Mouse (Mus musculus): ENCODE measurements around the gene 1700088E04Rik. TPM values are rescaled to one million over a fixed set of nuclear protein-coding genes. Genes with fewer than 3 reads are reported as not detected.

The 1700088E04Rik gene
- 5.4 TPM for polyA plus RNA-seq (2015; fragmentation: Illumina TruSeq; extraction: RNeasy Lipid Tissue Mini Kit (QIAGEN cat#74804); ENCODE audit: insufficient read depth, low read depth, low replicate concordance)

DNA sequence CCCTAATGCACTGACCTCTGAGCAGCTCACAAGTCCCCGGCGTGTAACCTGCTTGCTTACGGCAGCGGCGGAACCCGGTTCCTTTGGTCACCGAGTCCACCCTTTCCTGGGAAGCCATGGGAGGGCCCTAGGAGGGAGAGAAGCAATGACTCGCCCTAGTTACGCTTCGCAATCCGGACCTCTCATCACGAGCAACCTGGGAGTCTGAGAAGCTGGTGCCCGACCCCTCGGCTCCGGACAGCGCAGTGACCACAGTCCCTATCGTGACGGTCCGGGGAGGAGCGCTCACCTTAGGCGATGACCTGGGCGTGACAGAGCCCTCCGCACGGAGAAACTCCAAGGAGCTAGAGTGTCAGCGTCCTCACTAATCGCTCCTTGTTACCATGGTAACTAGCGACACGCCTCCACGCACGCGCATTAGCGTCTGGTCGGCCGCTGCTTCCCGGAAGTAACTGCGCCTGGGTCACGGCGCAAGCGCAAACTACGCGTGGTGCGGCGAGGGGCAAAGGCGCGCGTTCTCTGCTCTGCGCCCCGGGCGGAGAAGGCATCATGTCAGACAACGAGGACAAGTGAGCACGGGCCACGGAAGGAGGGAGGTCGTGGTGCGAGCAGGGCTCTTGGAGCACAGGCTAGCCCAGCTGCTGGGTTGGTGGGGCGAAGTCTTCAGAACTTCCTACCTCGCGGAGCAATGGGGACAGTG, at the start of gene 1700088E04Rik, which contains the start of gene Polr2f:
1700088E04Rik (minus strand) TSS at position 388 of the 700 bp plus-strand sequence.
Polr2f (plus strand) TSS at position 144 of the 700 bp plus-strand sequence.

GRCm38 (mm10) chr15:79165140-79165539, 24.1 kb upstream of the 1700088E04Rik start, which contains the start of gene Sox10:
Gene Sox10, minus strand, starts transcription at chr15:79165240.

DNA sequence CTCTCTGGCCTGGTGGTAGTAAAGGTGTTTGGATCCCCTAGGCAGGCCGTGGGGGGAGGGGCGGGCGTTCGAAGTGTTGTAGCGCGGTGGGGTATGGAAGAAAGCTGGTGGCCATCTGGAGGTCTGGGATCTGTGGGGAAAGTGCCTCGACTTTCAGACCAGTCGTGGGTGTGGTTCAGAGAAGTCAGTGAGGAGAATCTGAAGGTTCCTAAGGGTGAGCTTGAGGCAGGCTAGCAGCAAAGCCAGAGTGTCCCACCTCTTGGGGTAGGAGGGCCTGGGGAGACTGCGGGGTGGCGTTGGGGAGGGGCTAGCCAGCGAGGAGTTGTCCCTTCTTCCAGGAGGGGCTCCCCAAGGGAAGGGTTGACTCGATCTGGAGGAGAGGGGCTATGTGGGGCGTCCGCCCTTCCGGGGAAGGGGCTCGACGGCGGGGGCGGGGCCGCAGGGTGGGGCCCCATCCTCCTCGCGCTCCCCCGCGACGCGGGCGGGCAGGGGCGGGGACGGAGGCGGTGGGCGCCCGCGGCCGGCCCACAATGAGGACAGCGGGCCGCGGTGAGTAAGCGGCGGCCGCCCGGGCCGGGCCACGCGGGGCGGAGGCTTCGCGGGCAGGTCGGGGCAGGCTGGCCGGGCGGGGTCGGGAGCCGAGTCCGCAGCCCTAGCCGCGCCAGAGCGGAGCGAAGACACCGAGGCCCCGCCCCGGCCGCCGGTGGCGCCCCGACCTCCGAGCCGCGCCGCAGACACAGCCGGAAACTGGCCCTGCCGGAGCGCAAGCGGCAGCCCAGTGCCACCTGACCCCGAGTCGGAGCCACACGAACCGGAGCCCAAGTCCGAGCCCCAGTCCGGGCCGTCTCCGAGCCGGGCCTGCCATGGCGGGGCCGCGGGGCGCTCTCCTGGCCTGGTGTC, 32.4 kb downstream of the 1700088E04Rik start, which contains the start of gene Micall1:
Micall1 (plus strand) TSS at position 478 of the 900 bp plus-strand sequence.

Other genes with a start within 250 kb of the 1700088E04Rik start
- not detected for gene Gm49510, start 241.6 kb downstream of the 1700088E04Rik start, polyA plus RNA-seq (2015; fragmentation: Illumina TruSeq; extraction: RNeasy Lipid Tissue Mini Kit (QIAGEN cat#74804); ENCODE audit: insufficient read depth, low read depth, low replicate concordance)
- gene Sh3bp1, start 241.5 kb downstream of the 1700088E04Rik start, polyA plus RNA-seq (2015; fragmentation: Illumina TruSeq; extraction: RNeasy Lipid Tissue Mini Kit (QIAGEN cat#74804); ENCODE audit: insufficient read depth, low read depth, low replicate concordance), result 4.2 TPM
- 0.81 TPM for gene Pdxp, start 227.3 kb downstream of the 1700088E04Rik start, polyA plus RNA-seq (2015; fragmentation: Illumina TruSeq; extraction: RNeasy Lipid Tissue Mini Kit (QIAGEN cat#74804); ENCODE audit: insufficient read depth, low read depth, low replicate concordance)
- 163 TPM for gene Lgals1, start 214.5 kb downstream of the 1700088E04Rik start, polyA plus RNA-seq (2015; fragmentation: Illumina TruSeq; extraction: RNeasy Lipid Tissue Mini Kit (QIAGEN cat#74804); ENCODE audit: insufficient read depth, low read depth, low replicate concordance)
- 14.1 TPM for gene Nol12, start 206.3 kb downstream of the 1700088E04Rik start, polyA plus RNA-seq (2015; fragmentation: Illumina TruSeq; extraction: RNeasy Lipid Tissue Mini Kit (QIAGEN cat#74804); ENCODE audit: insufficient read depth, low read depth, low replicate concordance)
- gene Triobp, start 193.5 kb downstream of the 1700088E04Rik start, polyA plus RNA-seq (2015; fragmentation: Illumina TruSeq; extraction: RNeasy Lipid Tissue Mini Kit (QIAGEN cat#74804); ENCODE audit: insufficient read depth, low read depth, low replicate concordance), result 12.3 TPM
- 47.5 TPM for gene H1f0, start 112.8 kb downstream of the 1700088E04Rik start, polyA plus RNA-seq (2015; fragmentation: Illumina TruSeq; extraction: RNeasy Lipid Tissue Mini Kit (QIAGEN cat#74804); ENCODE audit: insufficient read depth, low read depth, low replicate concordance)
- gene Galr3, start 99.4 kb downstream of the 1700088E04Rik start, polyA plus RNA-seq (2015; fragmentation: Illumina TruSeq; extraction: RNeasy Lipid Tissue Mini Kit (QIAGEN cat#74804); ENCODE audit: insufficient read depth, low read depth, low replicate concordance), result 1.4 TPM
- 9.9 TPM for gene Ankrd54, start 78.4 kb downstream of the 1700088E04Rik start, polyA plus RNA-seq (2015; fragmentation: Illumina TruSeq; extraction: RNeasy Lipid Tissue Mini Kit (QIAGEN cat#74804); ENCODE audit: insufficient read depth, low read depth, low replicate concordance)
- 26.9 TPM for gene Eif3l, start 66.1 kb downstream of the 1700088E04Rik start, polyA plus RNA-seq (2015; fragmentation: Illumina TruSeq; extraction: RNeasy Lipid Tissue Mini Kit (QIAGEN cat#74804); ENCODE audit: insufficient read depth, low read depth, low replicate concordance)
- gene Micall1, start 32.4 kb downstream of the 1700088E04Rik start, polyA plus RNA-seq (2015; fragmentation: Illumina TruSeq; extraction: RNeasy Lipid Tissue Mini Kit (QIAGEN cat#74804); ENCODE audit: insufficient read depth, low read depth, low replicate concordance), result 10.6 TPM
- gene Polr2f, start 244 bp downstream of the 1700088E04Rik start, polyA plus RNA-seq (2015; fragmentation: Illumina TruSeq; extraction: RNeasy Lipid Tissue Mini Kit (QIAGEN cat#74804); ENCODE audit: insufficient read depth, low read depth, low replicate concordance), result 30.2 TPM
- 1.2 TPM for gene Sox10, start 24.0 kb upstream of the 1700088E04Rik start, polyA plus RNA-seq (2015; fragmentation: Illumina TruSeq; extraction: RNeasy Lipid Tissue Mini Kit (QIAGEN cat#74804); ENCODE audit: insufficient read depth, low read depth, low replicate concordance)
- 31.6 TPM for gene Pick1, start 87.9 kb upstream of the 1700088E04Rik start, polyA plus RNA-seq (2015; fragmentation: Illumina TruSeq; extraction: RNeasy Lipid Tissue Mini Kit (QIAGEN cat#74804); ENCODE audit: insufficient read depth, low read depth, low replicate concordance)
- 1.4 TPM for gene Gm49486, start 88.1 kb upstream of the 1700088E04Rik start, polyA plus RNA-seq (2015; fragmentation: Illumina TruSeq; extraction: RNeasy Lipid Tissue Mini Kit (QIAGEN cat#74804); ENCODE audit: insufficient read depth, low read depth, low replicate concordance)
- not detected for gene Slc16a8, start 113.5 kb upstream of the 1700088E04Rik start, polyA plus RNA-seq (2015; fragmentation: Illumina TruSeq; extraction: RNeasy Lipid Tissue Mini Kit (QIAGEN cat#74804); ENCODE audit: insufficient read depth, low read depth, low replicate concordance)
- 0.39 TPM for gene Baiap2l2, start 144.3 kb upstream of the 1700088E04Rik start, polyA plus RNA-seq (2015; fragmentation: Illumina TruSeq; extraction: RNeasy Lipid Tissue Mini Kit (QIAGEN cat#74804); ENCODE audit: insufficient read depth, low read depth, low replicate concordance)
- gene Pla2g6, start 187.1 kb upstream of the 1700088E04Rik start, polyA plus RNA-seq (2015; fragmentation: Illumina TruSeq; extraction: RNeasy Lipid Tissue Mini Kit (QIAGEN cat#74804); ENCODE audit: insufficient read depth, low read depth, low replicate concordance), result 4.8 TPM
- gene Maff, start 205.4 kb upstream of the 1700088E04Rik start, polyA plus RNA-seq (2015; fragmentation: Illumina TruSeq; extraction: RNeasy Lipid Tissue Mini Kit (QIAGEN cat#74804); ENCODE audit: insufficient read depth, low read depth, low replicate concordance), result 1.6 TPM

All from pancreas, adult 10 weeks (tissue).